Mouse (Mus musculus) intestine, embryonic 15.5 days (tissue): Measurements from ENCODE around the gene Mms22l. TPM values are rescaled to one million over a fixed set of nuclear protein-coding genes. Genes with fewer than 3 reads are reported as not detected.
A peak's percentile ranks its signal among the peaks of the same experiment; 100 is the strongest.
"Not testable (repeated sequence)": the region's sequence is repeated elsewhere in the genome, so short reads cannot be mapped to it uniquely, and the experiment has no call there.

Source experiments
- ATAC-seq: fragments of 200-750 bp; cut with Nextera tagmentation; 2 replicates; pipeline ENCODE4 v1.8.0; 2017; ENCODE audit warnings: moderate TSS enrichment, moderate library complexity
- H3K27ac ChIP-seq: fragments of 300-500 bp; sonication (generic); 2 replicates; pipeline ENCODE4 v1.5.1; 2015; ENCODE audit warnings: mild to moderate bottlenecking, inconsistent platforms
- H3K27me3 ChIP-seq: fragments of 300-500 bp; sonication (generic); replicated peaks from 2 replicates; pipeline ENCODE4 v1.6.1; 2015; ENCODE audit warnings: inconsistent platforms
- H3K36me3 ChIP-seq: fragments of 300-500 bp; sonication (generic); 2 replicates; pipeline ENCODE4 v1.6.1; 2015; ENCODE audit warnings: inconsistent platforms
- H3K4me1 ChIP-seq: fragments of 300-500 bp; sonication (generic); replicated peaks from 2 replicates; pipeline ENCODE4 v1.6.1; 2015; ENCODE audit warnings: inconsistent platforms
- H3K4me2 ChIP-seq: fragments of 300-500 bp; sonication (generic); replicated peaks from 2 replicates; pipeline ENCODE4 v1.6.1; 2015; ENCODE audit warnings: mild to moderate bottlenecking, inconsistent platforms
- H3K4me3 ChIP-seq: fragments of 300-500 bp; sonication (generic); replicated peaks from 2 replicates; pipeline ENCODE4 v1.5.1; 2015; ENCODE audit warnings: inconsistent platforms
- H3K9ac ChIP-seq: fragments of 300-500 bp; sonication (generic); 2 replicates; pipeline ENCODE4 v1.6.1; 2015; ENCODE audit warnings: inconsistent platforms
- H3K9me3 ChIP-seq: fragments of 300-500 bp; sonication (generic); 2 replicates; pipeline ENCODE4 v1.6.1; 2016; ENCODE audit warnings: inconsistent platforms
- WGBS: fragments of 180-500 bp; shearing (Covaris S2); methylation state at CpG from one replicate; pipeline ENCODE4 v1.1.7; 2015; 5-methylcytosine and 5-hydroxymethylcytosine counted together
- polyA plus RNA-seq: library from polyadenylated mRNA; unstranded; fragments of >200 nt; fragmentation: Nextera tagmentation; extraction: Ambion mirVana; gene quantifications from 2 replicates; pipeline ENCODE4 v1.2.1, GENCODE M21; 2015

Mms22l gene
- polyA plus RNA-seq = 24.2 and 25.5 TPM in 2 replicates

DNA sequence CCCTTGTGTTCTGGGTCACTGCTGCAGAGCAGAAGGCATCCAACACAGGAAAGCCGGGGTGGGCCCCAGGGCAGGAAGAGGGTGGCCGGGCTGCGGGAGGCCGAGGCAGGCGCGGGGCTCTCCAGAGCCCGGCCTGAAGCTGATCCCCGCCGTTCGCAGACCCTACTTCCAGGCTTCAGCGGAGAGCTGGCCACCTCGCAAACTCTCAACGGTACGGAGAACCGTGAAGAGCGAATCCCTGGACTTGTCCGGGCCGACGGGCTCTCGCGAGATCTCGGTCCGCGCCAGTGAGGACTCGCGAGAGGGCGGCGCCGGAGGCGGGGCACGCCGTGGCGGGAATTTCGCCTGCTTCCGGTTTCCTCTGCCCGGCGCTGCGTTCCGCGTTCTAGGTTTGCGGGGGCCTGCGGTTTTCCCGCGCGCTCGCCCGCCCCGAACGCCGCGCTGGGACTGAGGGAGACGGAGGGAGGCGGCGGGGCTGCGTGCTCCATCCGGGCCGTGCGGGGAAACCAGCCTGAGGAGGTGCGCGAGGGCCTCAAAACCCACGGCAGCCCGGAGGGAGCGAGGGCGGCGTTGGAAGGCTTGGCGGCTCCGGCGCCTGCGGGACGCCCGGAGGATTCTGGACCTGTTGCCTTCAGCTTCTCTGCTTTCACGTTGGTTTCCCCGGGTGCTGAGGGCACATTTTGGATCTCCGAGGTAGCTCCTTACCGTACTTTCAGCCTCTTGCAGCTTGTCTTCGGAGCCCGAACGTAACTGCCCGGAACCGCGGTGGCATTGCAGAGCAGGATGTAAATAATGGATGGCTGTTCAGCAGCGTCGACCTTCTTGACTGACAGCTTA is at the start of gene Mms22l:
Gene Mms22l, plus strand, starts transcription at position 336 of the 837 bp plus-strand sequence.
- under 1% methylated on average over 83 of the region's 83 CpGs for WGBS
- Histone ChIP-seq H3K4me1 (no peaks in the 10 kb centered on the region), H3K36me3 (no peaks in the 10 kb centered on the region), H3K27ac (peak within 1 kb of the TSS; percentile 94), H3K4me2 (peak within 1 kb of the TSS; percentile 69), H3K4me3 (peak within 1 kb of the TSS; percentile 87), H3K27me3 (no peaks in the 10 kb centered on the region), H3K9me3 (no peaks in the 10 kb centered on the region), H3K9ac (peak within 1 kb of the TSS; percentile 93)
- ATAC-seq = peak; percentile 99

DNA sequence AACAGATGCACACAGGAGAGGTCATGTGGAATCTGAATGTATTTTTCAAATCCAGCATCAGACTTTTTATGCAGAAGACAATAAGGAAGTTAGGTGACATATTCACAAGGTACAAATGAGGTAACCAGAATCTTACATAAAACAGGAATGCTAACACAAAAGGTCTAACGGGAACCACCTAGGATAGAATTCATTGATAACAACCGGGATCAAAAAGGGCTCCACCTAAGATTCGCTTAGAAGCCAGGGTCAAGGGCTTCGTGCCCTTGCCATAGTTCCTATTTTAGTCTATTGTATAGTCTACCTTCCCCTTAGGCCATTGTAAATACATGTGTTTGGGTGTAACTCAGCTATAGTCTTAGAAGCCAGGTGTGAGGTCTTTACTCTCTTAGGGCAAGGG is 12.2 kb upstream of the Mms22l start:
- WGBS = 93% methylated on average over 4 of the region's 4 CpGs

DNA sequence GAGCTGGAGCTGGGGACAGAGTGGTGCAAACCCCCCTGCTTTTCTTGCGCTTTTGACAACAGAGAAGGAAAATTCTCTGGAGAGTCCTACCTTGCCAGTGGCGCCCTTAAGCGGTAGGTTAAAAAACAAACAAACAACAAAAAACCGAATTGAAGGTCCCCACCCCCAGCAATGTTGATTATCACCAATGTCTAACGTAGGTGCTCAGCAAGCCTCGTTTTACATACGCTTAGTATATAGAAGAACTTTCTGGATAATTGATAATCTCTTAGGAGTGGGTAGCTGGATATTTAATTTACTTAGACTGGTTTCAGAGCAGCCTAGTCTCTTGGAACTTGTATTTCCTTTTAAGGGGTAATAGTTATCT is 685 bp downstream of the Mms22l start:
- H3K4me1 ChIP-seq = no peaks in the 10 kb centered on the region
- H3K36me3 ChIP-seq = no peaks in the 10 kb centered on the region
- H3K9me3 ChIP-seq = no peaks in the 10 kb centered on the region
- no peaks in the 10 kb centered on the region for H3K27me3 ChIP-seq
- under 1% methylated on average over 7 of the region's 7 CpGs for WGBS
- H3K9ac ChIP-seq = peak overlapping the region; percentile 93
- peak overlapping the region; percentile 69 for H3K4me2 ChIP-seq
- H3K27ac ChIP-seq = no peak overlapping the region
- H3K4me3 ChIP-seq = peak overlapping the region; percentile 87
- ATAC-seq = peak; percentile 4; the same call in 1 of the 2 replicates

More for the DNA sequence above, 12.2 kb upstream of the Mms22l start:
- not testable (repeated sequence) for H3K27ac ChIP-seq, H3K36me3 ChIP-seq, H3K4me3 ChIP-seq, H3K27me3 ChIP-seq, H3K9me3 ChIP-seq, H3K4me1 ChIP-seq, ATAC-seq, H3K9ac ChIP-seq, H3K4me2 ChIP-seq

DNA sequence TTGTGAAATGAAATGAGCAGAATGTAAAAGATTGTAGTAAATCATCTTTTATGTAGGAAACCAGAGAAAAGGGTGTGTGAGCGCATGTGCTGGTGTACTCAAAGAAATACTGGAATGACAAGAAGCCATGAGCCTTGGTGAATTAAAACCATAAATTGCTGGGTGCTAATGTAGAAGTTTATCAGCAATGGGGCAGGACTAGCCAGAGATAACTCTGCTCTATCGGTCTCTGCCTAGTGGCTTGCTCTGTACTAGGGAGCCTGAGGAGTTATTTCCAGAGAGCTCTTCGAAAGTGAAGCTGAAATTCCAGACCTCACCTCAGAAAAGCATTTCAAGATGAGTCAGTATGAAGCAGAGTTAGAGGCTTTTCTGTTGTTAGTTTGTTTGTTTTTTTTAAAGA is 12.9 kb downstream of the Mms22l start:
- H3K4me2 ChIP-seq = no peak overlapping the region
- no peaks in the 10 kb centered on the region for H3K9me3 ChIP-seq
- H3K27ac ChIP-seq = no peak overlapping the region
- no peaks in the 10 kb centered on the region for H3K27me3 ChIP-seq
- no peaks in the 10 kb centered on the region for H3K4me1 ChIP-seq
- no peak overlapping the region for H3K4me3 ChIP-seq
- no peaks in the 10 kb centered on the region for H3K36me3 ChIP-seq
- WGBS = 91% methylated on average over 3 of the region's 3 CpGs
- ATAC-seq = no peak
- H3K9ac ChIP-seq = no peak overlapping the region

DNA sequence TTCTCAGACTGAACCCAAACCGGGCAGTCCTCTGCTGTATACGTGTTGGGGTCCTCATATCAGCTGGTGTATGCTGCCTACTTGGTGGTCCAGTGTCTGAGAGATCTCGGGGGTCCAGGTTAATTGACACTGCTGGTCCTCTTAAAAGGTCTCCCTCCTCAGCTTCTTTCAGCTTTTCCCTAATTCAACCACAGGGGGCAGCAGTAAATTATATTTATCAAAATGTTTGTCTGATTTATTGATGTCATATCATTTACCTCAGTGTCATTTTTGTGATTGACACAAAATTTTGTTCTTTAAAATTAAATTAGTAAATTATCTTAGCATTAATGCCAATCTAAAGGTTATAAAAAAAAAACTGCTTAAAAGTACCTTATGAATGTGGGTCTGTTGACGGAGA is 40.7 kb downstream of the Mms22l start:
- WGBS = 79% methylated on average over 4 of the region's 4 CpGs
- no peak; the same call in 1 of the 2 replicates for ATAC-seq
- H3K4me3 ChIP-seq = no peak overlapping the region
- no peak overlapping the region for H3K4me2 ChIP-seq
- H3K27me3 ChIP-seq = no peaks in the 10 kb centered on the region
- H3K27ac ChIP-seq = no peak overlapping the region
- H3K4me1 ChIP-seq = no peaks in the 10 kb centered on the region
- no peak overlapping the region for H3K9ac ChIP-seq
- 0 out of 2 replicates have a peak, but pooled peaks cover 3% of the 10 kb centered on the region for H3K36me3 ChIP-seq
- no peaks in the 10 kb centered on the region for H3K9me3 ChIP-seq

DNA sequence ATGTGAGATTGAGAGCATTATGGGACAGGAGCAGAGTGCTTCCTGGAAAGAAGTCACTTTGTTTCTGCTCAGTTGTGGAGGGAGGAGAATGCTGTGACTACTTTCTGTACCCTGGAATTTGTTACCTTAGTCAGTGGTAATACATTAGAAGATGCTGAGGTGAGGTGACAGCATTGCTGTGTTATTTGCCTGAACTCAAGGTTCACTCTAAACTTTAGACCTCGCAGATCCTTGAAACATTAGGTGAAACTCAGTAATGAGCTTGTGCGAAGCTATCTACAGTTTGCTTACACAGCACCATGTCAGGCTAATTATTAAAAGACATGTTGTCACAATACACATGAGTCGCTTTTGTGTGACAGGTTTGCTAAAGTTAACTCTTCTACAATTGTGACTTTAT is 47.2 kb downstream of the Mms22l start:
- H3K27ac ChIP-seq = no peak overlapping the region
- H3K9ac ChIP-seq = no peak overlapping the region
- ATAC-seq = peak; percentile 65
- no peaks in the 10 kb centered on the region for H3K9me3 ChIP-seq
- H3K4me3 ChIP-seq = no peak overlapping the region
- H3K27me3 ChIP-seq = no peaks in the 10 kb centered on the region
- H3K36me3 ChIP-seq = no peaks in the 10 kb centered on the region
- no peak overlapping the region for H3K4me2 ChIP-seq
- whole genome bisulfite sequencing = 59% methylated on average over 3 of the region's 3 CpGs
- no peaks in the 10 kb centered on the region for H3K4me1 ChIP-seq

DNA sequence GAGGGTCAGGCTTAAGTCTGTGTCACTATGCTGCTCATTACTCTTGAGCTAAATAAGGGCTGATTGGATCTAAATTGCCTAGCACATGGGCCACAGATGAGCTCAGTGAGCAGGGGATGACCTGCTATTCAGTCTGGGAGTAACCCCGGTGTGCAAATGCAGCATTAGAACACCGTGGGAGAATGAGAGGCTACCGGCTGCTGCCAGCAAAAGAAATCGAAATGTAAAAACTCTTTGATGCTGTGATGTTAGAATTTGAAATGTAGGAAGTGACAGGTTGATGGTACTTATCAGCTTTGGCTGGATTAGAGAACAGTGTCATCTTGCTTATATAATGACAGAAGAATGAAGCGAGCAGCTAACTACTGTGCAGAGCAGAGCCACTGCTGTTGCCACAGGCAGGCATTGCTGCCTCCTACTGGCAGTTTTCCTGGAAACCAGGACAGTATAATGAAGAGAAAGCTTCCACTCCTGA is 48.5 kb downstream of the Mms22l start:
- no peak overlapping the region for H3K4me2 ChIP-seq
- no peak overlapping the region for H3K4me3 ChIP-seq
- no peaks in the 10 kb centered on the region for H3K9me3 ChIP-seq
- no peak overlapping the region for H3K27ac ChIP-seq
- H3K4me1 ChIP-seq = no peaks in the 10 kb centered on the region
- ATAC-seq = peak; percentile 66
- WGBS = 58% methylated on average over 5 of the region's 5 CpGs
- H3K27me3 ChIP-seq = no peaks in the 10 kb centered on the region
- no peak overlapping the region for H3K9ac ChIP-seq
- no peaks in the 10 kb centered on the region for H3K36me3 ChIP-seq

DNA sequence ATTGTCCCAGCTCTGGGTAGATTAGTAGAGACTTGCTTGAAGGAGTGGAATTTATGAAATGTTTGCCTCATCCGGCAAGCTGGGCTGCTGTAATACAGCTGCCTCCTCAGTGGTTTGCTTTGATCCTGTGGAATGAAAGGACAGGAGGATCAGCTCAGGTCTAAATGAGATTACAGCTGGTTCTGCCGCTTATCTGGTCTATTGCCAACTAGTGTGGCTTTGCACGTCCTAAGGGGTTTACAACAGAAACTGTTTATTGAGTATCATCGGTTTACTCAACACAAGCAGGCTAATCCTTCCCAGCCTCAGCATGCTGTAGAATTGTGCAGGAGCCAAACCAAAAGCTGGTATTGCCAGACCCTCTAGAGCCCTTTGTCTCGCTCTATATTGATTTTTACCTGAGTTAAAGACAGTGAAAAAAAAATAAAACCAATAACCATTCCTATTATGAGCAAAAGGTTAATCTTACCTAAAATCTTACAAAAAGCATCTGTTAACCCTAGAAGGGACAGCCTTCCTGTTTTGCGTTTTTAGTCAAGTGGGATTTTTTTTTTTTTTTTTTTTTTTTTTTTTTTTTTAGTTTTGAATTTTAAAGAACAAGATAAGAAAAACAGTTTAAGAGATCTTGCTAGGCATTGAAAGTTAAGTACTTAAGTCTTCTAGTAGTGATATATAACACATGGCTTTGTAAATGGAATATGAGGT is 60.0 kb downstream of the Mms22l start:
- Histone ChIP-seq H3K36me3 (no peaks in the 10 kb centered on the region), H3K27ac (no peak overlapping the region), H3K4me1 (0 out of 2 replicates have a peak, but pooled peaks cover 2% of the 10 kb centered on the region), H3K4me3 (no peak overlapping the region), H3K4me2 (no peak overlapping the region), H3K27me3 (no peaks in the 10 kb centered on the region), H3K9ac (no peak overlapping the region), H3K9me3 (no peaks in the 10 kb centered on the region)
- ATAC-seq = peak; percentile 39; the same call in 1 of the 2 replicates
- WGBS = 26% methylated on average over 6 of the region's 6 CpGs

DNA sequence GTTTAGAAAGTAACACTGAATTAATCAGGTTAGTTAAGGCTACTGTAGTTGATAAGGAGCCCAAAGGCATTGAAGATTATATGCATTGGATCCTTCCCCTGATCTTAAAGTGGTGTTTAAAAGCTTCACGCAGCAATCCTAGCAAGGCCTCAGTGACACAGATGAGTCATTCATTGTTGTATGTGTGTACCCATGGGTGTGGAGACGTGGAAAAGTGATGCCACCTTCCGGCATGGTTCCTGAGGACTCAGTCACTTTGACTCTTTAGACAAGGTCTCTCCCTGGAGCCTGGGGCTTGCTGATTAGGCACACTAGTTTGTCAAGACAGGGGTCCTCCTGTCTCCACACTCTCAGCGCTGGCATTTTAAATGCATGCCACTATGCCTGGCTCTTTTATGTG is 60.9 kb downstream of the Mms22l start:
- Histone ChIP-seq H3K4me2 (no peak overlapping the region), H3K27me3 (no peaks in the 10 kb centered on the region)
- 65% methylated on average over 4 of the region's 4 CpGs for WGBS

DNA sequence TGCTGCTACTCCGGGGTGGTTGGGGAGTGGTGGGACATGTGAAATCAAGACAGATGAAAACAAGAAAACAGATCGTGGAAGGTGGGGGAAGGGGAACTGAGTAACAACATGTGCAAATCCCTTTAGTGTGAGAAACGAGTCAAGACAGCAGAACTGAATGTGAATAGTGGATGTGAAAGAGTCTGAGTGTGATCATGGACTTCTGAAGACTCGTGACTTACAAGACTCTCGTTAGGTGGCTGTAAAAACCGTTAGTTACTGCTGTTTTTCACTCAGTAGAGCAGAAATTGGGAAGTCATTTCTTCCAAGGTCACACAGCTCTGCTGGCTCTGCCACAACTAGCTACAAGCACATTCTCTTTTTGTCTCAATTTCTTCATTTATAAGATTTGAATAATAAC is 71.8 kb downstream of the Mms22l start:
- WGBS = 71% methylated on average over 6 of the region's 6 CpGs
- H3K27ac ChIP-seq = no peak overlapping the region
- no peaks in the 10 kb centered on the region for H3K36me3 ChIP-seq
- no peak for ATAC-seq
- no peak overlapping the region for H3K4me2 ChIP-seq
- no peaks in the 10 kb centered on the region for H3K4me1 ChIP-seq
- no peak overlapping the region for H3K9ac ChIP-seq
- no peak overlapping the region for H3K4me3 ChIP-seq
- H3K27me3 ChIP-seq = no peaks in the 10 kb centered on the region
- H3K9me3 ChIP-seq = no peaks in the 10 kb centered on the region

More for the DNA sequence above, 60.9 kb downstream of the Mms22l start:
- no peak for ATAC-seq
- Histone ChIP-seq H3K36me3 (no peaks in the 10 kb centered on the region), H3K9ac (no peak overlapping the region), H3K27ac (no peak overlapping the region), H3K4me1 (0 out of 2 replicates have a peak, but pooled peaks cover 2% of the 10 kb centered on the region), H3K9me3 (no peaks in the 10 kb centered on the region), H3K4me3 (no peak overlapping the region)

DNA sequence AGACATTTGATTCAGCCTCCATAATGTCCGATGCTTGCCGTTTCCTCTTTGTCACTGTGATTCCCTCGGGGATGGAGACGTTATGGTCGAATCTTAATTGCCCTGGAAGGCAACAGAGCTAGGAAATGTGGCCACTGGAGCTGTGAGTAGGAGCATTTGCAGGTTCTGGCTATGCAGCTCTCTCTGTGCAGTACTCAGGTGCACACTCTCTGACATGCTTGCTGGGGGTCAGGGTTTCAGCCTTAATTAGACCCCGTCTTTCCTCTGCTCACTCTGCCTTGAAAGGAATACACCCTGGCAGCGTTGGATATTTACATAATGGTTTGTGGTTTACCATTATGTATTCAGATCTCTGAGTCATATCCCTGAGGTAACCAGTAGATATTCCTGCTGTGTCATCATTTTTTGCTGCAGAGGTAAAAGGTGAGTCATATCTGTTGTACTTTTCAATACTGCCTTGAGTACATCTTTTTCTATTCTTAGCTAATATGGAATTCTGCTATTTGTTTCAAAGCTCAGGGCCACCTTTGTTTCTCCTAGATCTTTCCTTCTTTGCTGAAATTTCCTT is 72.8 kb downstream of the Mms22l start:
- WGBS = 86% methylated on average over 7 of the region's 7 CpGs
- Histone ChIP-seq H3K4me2 (no peak overlapping the region), H3K27ac (no peak overlapping the region), H3K4me3 (no peak overlapping the region), H3K4me1 (no peaks in the 10 kb centered on the region), H3K9ac (no peak overlapping the region), H3K27me3 (no peaks in the 10 kb centered on the region), H3K9me3 (no peaks in the 10 kb centered on the region), H3K36me3 (no peaks in the 10 kb centered on the region)
- ATAC-seq = no peak

DNA sequence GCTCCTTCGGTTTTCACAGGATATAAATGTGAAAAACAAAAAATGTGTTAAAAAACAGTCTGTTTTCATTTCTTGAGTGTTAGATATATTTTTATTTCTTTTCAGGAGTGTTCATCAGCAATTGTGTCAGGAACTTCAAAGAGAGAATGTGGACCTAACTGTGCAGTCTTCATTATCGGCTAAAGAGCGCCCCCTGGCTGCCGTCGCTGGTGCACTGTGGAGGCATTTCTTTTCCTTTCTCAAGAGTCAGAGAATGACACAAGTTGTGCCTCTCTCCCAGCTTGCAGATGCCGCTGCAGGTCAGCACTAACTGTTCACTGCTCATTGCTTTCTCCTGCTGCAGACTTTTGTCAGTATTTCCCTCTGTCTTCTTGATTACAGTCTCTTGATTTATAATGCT is 78.0 kb downstream of the Mms22l start:
- Histone ChIP-seq H3K27ac (no peak overlapping the region), H3K36me3 (no peaks in the 10 kb centered on the region; the same call in 1 of the 2 replicates), H3K4me1 (no peaks in the 10 kb centered on the region), H3K4me3 (no peak overlapping the region), H3K9ac (no peak overlapping the region), H3K9me3 (no peaks in the 10 kb centered on the region), H3K27me3 (no peaks in the 10 kb centered on the region), H3K4me2 (no peak overlapping the region)
- peak; percentile 65 for ATAC-seq
- 20% methylated on average over 6 of the region's 6 CpGs for WGBS
